Mouse (Mus musculus) liver, embryonic 16.5 days (tissue): ENCODE data around the gene S1pr3. TPM values are rescaled to one million over a fixed set of nuclear protein-coding genes. Genes with fewer than 3 reads are reported as not detected.

Experiments used
- ATAC-seq: fragments of 200-750 bp; cut with Nextera tagmentation; 2 replicates; pipeline ENCODE4 v1.8.0; 2017; ENCODE audit warnings: low read depth, mild to moderate bottlenecking, moderate number of reproducible peaks, moderate library complexity
- H3K27ac ChIP-seq: fragments of 300-500 bp; sonication (generic); 2 replicates; pipeline ENCODE4 v1.5.1; 2014; ENCODE audit warnings: mild to moderate bottlenecking, low read length
- H3K27me3 ChIP-seq: fragments of 300-500 bp; sonication (generic); 2 replicates; pipeline ENCODE4 v1.6.1; 2014; ENCODE audit warnings: low read depth, low read length, mixed read lengths; ENCODE audit not compliant: control insufficient read depth, insufficient read depth
- H3K36me3 ChIP-seq: fragments of 300-500 bp; sonication (generic); 2 replicates; pipeline ENCODE4 v1.6.1; 2014; ENCODE audit warnings: mild to moderate bottlenecking; ENCODE audit not compliant: control insufficient read depth, insufficient read depth
- H3K4me1 ChIP-seq: fragments of 300-500 bp; sonication (generic); 2 replicates; pipeline ENCODE4 v1.6.1; 2014; ENCODE audit warnings: low read depth, low read length, mixed read lengths; ENCODE audit not compliant: control insufficient read depth
- H3K4me2 ChIP-seq: fragments of 300-500 bp; sonication (generic); 2 replicates; pipeline ENCODE4 v1.6.1; 2014; ENCODE audit warnings: low read depth, low read length, mixed read lengths
- H3K4me3 ChIP-seq: fragments of 300-500 bp; sonication (generic); 2 replicates; pipeline ENCODE4 v1.5.1; 2014; ENCODE audit warnings: low read depth, mild to moderate bottlenecking, low read length
- H3K9ac ChIP-seq: fragments of 300-500 bp; sonication (generic); 2 replicates; pipeline ENCODE4 v1.6.1; 2014; ENCODE audit warnings: low read depth, low read length
- H3K9me3 ChIP-seq: fragments of 300-500 bp; sonication (generic); replicated peaks from 2 replicates; pipeline ENCODE4 v1.6.1; 2016; ENCODE audit warnings: low read length; ENCODE audit not compliant: control insufficient read depth
- WGBS: fragments of 180-500 bp; shearing (Covaris S2); extraction: QIAGEN DNeasy Blood & Tissue Kit; methylation state at CpG from one replicate; pipeline ENCODE4 v1.1.7; 2014; ENCODE audit not compliant: insufficient replicate concordance; 5-methylcytosine and 5-hydroxymethylcytosine counted together
- polyA plus RNA-seq: library from polyadenylated mRNA; unstranded; fragments of >200 nt; fragmentation: Nextera tagmentation; extraction: Ambion mirVana; gene quantifications from 2 replicates; pipeline ENCODE4 v1.2.1, GENCODE M21; 2015

The S1pr3 gene
- polyA plus RNA-seq, 1 experiment from 2014 or later = 1.5 TPM

DNA sequence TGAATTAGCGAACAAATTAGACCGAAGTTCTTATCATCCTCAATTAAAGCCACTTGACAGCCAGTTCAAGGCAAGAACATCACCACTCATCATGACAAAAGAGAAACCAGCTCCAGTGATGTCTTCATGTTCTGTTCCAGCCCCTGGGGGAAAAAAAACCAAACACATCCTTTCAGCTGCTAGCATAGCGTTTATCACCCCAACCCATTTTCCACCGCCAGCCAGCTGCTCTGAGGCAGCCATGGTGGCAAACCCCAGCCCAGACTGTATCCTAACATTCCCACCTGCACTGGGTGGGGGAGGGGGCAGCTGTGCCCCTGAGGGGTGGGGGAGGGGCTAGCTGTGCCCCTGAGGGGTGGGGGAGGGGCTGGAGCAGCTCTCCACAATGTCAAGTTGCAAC, 30.3 kb upstream of the S1pr3 start:
- Histone ChIP-seq H3K9ac (no peak overlapping the region), H3K4me3 (no peak overlapping the region), H3K27me3 (no peaks in the 10 kb centered on the region), H3K9me3 (no peaks in the 10 kb centered on the region), H3K4me1 (no peaks in the 10 kb centered on the region), H3K27ac (no peak overlapping the region), H3K4me2 (peak overlapping the region; percentile 18; the same call in 1 of the 2 replicates), H3K36me3 (no peaks in the 10 kb centered on the region)
- WGBS = 36% methylated on average over 4 of the region's 4 CpGs
- ATAC-seq = no peak

DNA sequence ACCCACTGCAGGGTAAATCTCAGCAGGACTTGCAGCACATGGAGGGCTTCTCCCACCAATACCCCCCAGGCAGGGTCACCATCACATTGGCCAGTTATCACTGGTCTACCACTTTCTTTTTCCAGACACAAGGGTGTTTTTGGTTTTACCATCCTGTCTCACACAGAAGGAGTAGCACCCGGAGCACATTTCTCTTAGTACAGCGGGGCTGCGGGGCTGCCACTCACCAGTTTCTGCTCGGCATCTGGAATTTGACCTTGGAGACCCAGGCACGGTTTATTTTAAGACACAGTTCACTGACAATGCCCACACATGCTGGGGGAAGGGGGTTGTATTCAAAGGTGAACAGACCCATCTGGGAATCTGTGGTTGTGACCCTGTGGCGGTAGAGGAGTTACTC, 28.8 kb upstream of the S1pr3 start:
- Histone ChIP-seq H3K4me1 (no peaks in the 10 kb centered on the region), H3K9ac (no peak overlapping the region), H3K4me3 (no peak overlapping the region), H3K36me3 (no peaks in the 10 kb centered on the region), H3K27me3 (no peaks in the 10 kb centered on the region), H3K27ac (no peak overlapping the region), H3K4me2 (no peak overlapping the region), H3K9me3 (no peaks in the 10 kb centered on the region)
- ATAC-seq = no peak
- 48% methylated on average over 6 of the region's 6 CpGs for WGBS

DNA sequence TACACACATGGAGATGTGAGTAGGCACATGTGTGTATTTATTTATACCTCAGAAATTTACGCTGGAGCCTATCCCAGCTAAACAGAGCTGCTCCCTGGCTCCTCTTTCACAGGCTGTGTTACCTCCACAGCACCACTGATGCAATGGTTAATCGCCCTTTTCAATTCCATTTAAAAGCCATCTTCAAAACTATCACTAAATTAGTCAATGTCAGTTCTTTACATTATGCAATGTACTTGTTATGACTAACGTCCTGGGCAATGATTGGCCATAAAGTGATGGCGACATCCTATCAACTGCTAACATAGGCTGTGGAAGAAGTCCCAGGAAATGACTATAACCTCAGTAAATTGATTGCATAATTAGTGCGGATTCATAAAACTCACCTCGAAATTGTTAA, 26.9 kb upstream of the S1pr3 start:
- Histone ChIP-seq H3K27ac (no peak overlapping the region), H3K36me3 (no peaks in the 10 kb centered on the region), H3K9ac (no peak overlapping the region), H3K9me3 (no peaks in the 10 kb centered on the region), H3K4me3 (no peak overlapping the region), H3K4me1 (no peaks in the 10 kb centered on the region), H3K27me3 (no peaks in the 10 kb centered on the region), H3K4me2 (no peak overlapping the region)
- no peak for ATAC-seq
- 59% methylated on average over 6 of the region's 6 CpGs for WGBS

DNA sequence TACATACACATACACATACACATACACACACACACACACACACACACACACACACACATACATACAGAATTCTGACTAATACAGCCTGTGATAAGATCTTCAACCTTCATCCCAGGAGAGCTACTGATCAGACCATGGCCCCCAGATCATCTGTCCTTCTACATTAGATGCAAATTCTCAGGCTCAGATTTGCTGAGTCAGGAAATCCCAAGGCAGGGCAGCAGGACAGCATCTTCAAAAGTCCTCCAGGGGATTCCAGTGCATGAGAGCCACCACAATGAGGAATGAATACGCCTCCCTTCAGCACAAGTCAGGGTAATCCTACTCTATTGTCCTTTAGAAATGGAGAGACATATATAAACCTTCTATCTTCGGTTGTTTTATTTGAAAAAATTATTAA, 23.5 kb upstream of the S1pr3 start:
- no peak for ATAC-seq
- no peaks in the 10 kb centered on the region for H3K9me3 ChIP-seq
- H3K9ac ChIP-seq = no peak overlapping the region
- no peak overlapping the region for H3K4me3 ChIP-seq
- H3K4me1 ChIP-seq = no peaks in the 10 kb centered on the region
- no peak overlapping the region for H3K4me2 ChIP-seq
- WGBS = 58% methylated on average over 2 of the region's 2 CpGs
- no peak overlapping the region for H3K27ac ChIP-seq
- no peaks in the 10 kb centered on the region for H3K36me3 ChIP-seq
- H3K27me3 ChIP-seq = no peaks in the 10 kb centered on the region

DNA sequence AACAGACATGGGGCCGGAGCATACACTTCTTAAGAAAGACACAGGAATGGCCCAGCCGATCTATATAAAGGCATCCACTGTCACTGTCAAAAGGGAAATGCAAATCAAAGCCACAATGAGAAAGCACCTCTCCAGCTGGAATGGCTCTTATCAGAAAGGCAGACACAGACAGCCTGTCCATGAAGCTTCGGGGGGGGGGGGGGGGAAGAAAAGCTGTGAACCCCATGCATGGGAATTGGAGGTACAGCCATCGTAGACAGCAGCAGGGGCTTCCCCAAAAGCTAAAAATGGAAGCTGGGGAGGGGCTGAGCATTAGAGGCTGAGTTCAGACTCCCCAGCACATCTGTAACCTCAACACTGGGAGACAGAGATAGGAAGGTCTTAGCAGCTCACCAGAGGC, 20.5 kb upstream of the S1pr3 start:
- 22% methylated on average over 4 of the region's 4 CpGs for WGBS
- Histone ChIP-seq H3K4me2 (no peak overlapping the region), H3K27me3 (no peaks in the 10 kb centered on the region), H3K9ac (no peak overlapping the region), H3K4me1 (no peaks in the 10 kb centered on the region; the same call in 1 of the 2 replicates), H3K4me3 (no peak overlapping the region), H3K36me3 (no peaks in the 10 kb centered on the region), H3K9me3 (no peaks in the 10 kb centered on the region), H3K27ac (no peak overlapping the region)
- no peak for ATAC-seq

DNA sequence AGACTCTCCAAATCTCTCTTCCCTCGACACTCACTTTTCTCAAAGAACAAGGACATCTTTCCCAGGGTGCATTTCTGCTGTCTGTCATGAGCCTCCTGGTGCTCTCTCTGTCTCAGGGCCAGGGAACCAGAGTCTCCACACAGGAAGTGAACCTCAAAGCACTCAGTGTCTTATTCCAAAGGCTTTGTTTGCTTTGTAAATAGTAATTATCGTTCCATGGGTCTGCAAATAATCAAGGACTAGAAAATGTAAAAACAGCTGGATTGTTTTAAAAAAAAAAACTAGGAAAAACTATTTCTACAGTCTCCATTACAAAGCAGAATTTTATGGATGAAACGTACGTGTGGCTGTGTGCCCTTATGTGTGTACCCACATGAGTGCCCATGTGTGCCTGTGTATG, 18.0 kb upstream of the S1pr3 start:
- Histone ChIP-seq H3K4me3 (no peak overlapping the region), H3K27me3 (no peaks in the 10 kb centered on the region), H3K9me3 (no peaks in the 10 kb centered on the region), H3K4me1 (no peaks in the 10 kb centered on the region; the same call in 1 of the 2 replicates), H3K4me2 (no peak overlapping the region), H3K36me3 (no peaks in the 10 kb centered on the region), H3K27ac (no peak overlapping the region), H3K9ac (no peak overlapping the region)
- 55% methylated on average over 4 of the region's 4 CpGs for WGBS
- no peak for ATAC-seq

DNA sequence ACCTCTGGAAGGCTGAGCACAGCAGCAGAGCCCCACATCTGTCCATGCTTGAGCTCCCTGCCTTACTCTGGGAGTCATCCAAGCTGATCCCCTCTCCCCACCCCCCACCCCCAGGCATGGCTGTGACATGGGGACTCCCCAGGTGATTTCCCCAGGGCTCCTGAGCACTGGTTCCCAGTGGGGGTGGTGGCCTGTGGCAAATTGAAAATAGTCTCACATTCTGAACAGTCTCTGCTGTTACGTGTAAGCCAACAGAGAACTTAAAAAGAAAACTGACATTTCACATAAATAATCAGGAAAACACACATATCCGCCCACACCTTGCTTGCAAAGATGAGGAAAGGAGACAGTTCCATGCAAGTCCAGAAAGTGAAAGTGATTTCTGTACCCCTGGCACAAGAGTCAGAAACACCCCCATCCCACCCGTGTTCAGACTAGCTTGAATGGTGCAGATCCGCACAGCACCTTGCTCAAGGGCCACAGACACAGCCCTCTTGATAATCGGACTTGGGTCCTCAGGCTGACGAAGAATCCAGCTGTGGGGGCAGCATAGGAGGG, 17.0 kb upstream of the S1pr3 start:
- Histone ChIP-seq H3K4me3 (no peak overlapping the region), H3K36me3 (no peaks in the 10 kb centered on the region), H3K9ac (no peak overlapping the region), H3K27ac (no peak overlapping the region), H3K9me3 (no peaks in the 10 kb centered on the region), H3K4me2 (no peak overlapping the region), H3K27me3 (no peaks in the 10 kb centered on the region), H3K4me1 (no peaks in the 10 kb centered on the region; the same call in 1 of the 2 replicates)
- no peak for ATAC-seq
- 58% methylated on average over 6 of the region's 6 CpGs for WGBS

DNA sequence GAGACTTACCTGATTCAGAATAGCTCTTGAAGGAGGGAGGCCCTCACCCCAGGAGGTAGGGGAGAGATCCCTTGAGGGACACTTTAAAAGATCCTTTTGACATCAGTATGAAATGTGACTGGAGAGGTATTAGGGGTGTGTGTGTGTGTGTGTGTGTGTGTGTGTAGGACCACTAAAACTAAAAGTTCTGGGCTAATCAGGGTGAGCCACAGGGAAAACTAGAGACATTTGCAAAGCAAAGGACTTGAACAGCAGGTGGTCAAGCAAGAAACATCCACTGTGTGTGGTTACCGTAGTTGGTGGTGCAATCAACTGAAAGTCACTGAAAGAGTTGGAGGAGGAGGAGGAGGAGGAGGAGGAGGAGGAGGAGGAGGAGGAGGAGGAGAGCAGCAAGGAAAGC, 16.2 kb upstream of the S1pr3 start:
- H3K27ac ChIP-seq = no peak overlapping the region
- no peaks in the 10 kb centered on the region; the same call in 1 of the 2 replicates for H3K4me1 ChIP-seq
- ATAC-seq = no peak
- H3K9me3 ChIP-seq = no peaks in the 10 kb centered on the region
- H3K27me3 ChIP-seq = no peaks in the 10 kb centered on the region
- H3K4me2 ChIP-seq = no peak overlapping the region
- H3K9ac ChIP-seq = no peak overlapping the region
- 64% methylated on average over 1 of the region's 1 CpGs for WGBS
- no peaks in the 10 kb centered on the region for H3K36me3 ChIP-seq
- no peak overlapping the region for H3K4me3 ChIP-seq

DNA sequence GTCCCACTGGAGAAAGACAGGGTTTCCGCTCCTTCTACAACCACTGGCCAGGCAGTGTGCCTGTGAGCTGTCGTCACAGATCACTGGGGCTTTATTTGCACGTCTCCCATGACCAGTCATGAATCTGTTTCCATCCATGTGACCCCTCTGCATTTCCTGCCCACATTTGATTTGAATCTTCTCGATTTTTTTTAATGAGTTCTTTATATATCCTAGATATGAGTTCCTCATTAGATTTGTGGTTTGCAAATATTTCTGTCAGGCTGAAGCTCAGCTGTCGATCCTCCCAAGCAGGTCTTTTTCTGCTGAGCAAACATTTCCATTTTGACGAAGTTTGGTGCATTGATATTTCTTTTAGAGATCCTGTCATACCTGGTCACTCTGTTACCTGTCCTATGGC, 10.6 kb upstream of the S1pr3 start:
- H3K4me1 ChIP-seq = peaks cover 2% of the 10 kb centered on the region; the same call in 1 of the 2 replicates
- no peak for ATAC-seq
- no peak overlapping the region for H3K9ac ChIP-seq
- 51% methylated on average over 6 of the region's 6 CpGs for WGBS
- no peak overlapping the region for H3K4me3 ChIP-seq
- H3K36me3 ChIP-seq = no peaks in the 10 kb centered on the region
- no peaks in the 10 kb centered on the region for H3K27me3 ChIP-seq
- no peaks in the 10 kb centered on the region for H3K9me3 ChIP-seq
- H3K27ac ChIP-seq = no peak overlapping the region
- H3K4me2 ChIP-seq = no peak overlapping the region
